Mouse (Mus musculus) liver, adult 2 months (tissue): Measurements from ENCODE around the gene Ifnlr1. TPM values are rescaled to one million over a fixed set of nuclear protein-coding genes. Genes with fewer than 3 reads are reported as not detected.
A peak's percentile ranks its signal among the peaks of the same experiment; 100 is the strongest.

Source experiments
- DNase-seq: peaks from one replicate; pipeline ENCODE4 v3.0.0-alpha.2; 2011; ENCODE audit warnings: low read depth, low spot score; ENCODE audit errors: extremely low read depth
- H3K27ac ChIP-seq: fragments of 200-500 bp; replicated peaks from 2 replicates; pipeline ENCODE4 v1.5.1; 2012; ENCODE audit warnings: low read depth, mild to moderate bottlenecking, control low read depth, inconsistent platforms, low read length; ENCODE audit not compliant: insufficient read depth
- H3K27me3 ChIP-seq: fragments of 200-500 bp; 2 replicates; pipeline ENCODE4 v1.6.1; 2012; ENCODE audit warnings: mild to moderate bottlenecking, moderate library complexity, low read length, inconsistent platforms; ENCODE audit not compliant: control insufficient read depth, insufficient read depth
- H3K36me3 ChIP-seq: fragments of 200-500 bp; 2 replicates; pipeline ENCODE4 v1.6.1; 2012; ENCODE audit warnings: low read length, inconsistent platforms; ENCODE audit not compliant: control insufficient read depth, insufficient read depth
- H3K4me1 ChIP-seq: fragments of 200-500 bp; 2 replicates; pipeline ENCODE4 v1.6.1; 2011; ENCODE audit warnings: low read length; ENCODE audit not compliant: control insufficient read depth, insufficient read depth
- H3K4me3 ChIP-seq: fragments of 200-500 bp; 2 replicates; pipeline ENCODE4 v1.5.1; 2011; ENCODE audit warnings: low read depth, mild to moderate bottlenecking, control low read depth, low read length, moderate library complexity; ENCODE audit not compliant: insufficient read depth
- H3K79me2 ChIP-seq: fragments of 200-500 bp; 2 replicates; pipeline ENCODE4 v1.6.1; 2012; ENCODE audit warnings: inconsistent platforms, mild to moderate bottlenecking, low read length, moderate library complexity; ENCODE audit not compliant: control insufficient read depth, insufficient read depth
- H3K9ac ChIP-seq: fragments of 200-500 bp; 2 replicates; pipeline ENCODE4 v1.6.1; 2012; ENCODE audit warnings: low read depth, mild to moderate bottlenecking, control low read depth, inconsistent platforms, low read length
- CTCF ChIP-seq: fragments of 200-500 bp; IDR thresholded peaks from 2 replicates; pipeline ENCODE4 v1.5.1; 2011; ENCODE audit warnings: low read depth, low read length, control low read depth
- POLR2A ChIP-seq: fragments of 200-500 bp; IDR thresholded peaks from 2 replicates; pipeline ENCODE4 v1.6.1; 2011; ENCODE audit warnings: low read length, control low read depth; ENCODE audit not compliant: insufficient read depth; ENCODE audit errors: extremely low read depth
- WGBS: fragments of 180-500 bp; shearing (Covaris S2); methylation state at CpG from one replicate; pipeline ENCODE4 v1.1.7; 2018; 5-methylcytosine and 5-hydroxymethylcytosine counted together
- polyA plus RNA-seq: library from polyadenylated mRNA; depleted of rRNA; stranded (reverse); fragments of >200 nt; gene quantifications from 2 replicates; pipeline ENCODE4 v1.2.3, GENCODE M21; 2012; rRNA removed
- total RNA-seq: library from RNA; depleted of rRNA; stranded (reverse); fragments of >200 nt; gene quantifications from 2 replicates; pipeline ENCODE4 v1.2.3, GENCODE M21; 2014; rRNA removed

The Ifnlr1 gene
- total and polyA plus RNA-seq, 2 experiments, result under 0.01 to 0.06 TPM

DNA sequence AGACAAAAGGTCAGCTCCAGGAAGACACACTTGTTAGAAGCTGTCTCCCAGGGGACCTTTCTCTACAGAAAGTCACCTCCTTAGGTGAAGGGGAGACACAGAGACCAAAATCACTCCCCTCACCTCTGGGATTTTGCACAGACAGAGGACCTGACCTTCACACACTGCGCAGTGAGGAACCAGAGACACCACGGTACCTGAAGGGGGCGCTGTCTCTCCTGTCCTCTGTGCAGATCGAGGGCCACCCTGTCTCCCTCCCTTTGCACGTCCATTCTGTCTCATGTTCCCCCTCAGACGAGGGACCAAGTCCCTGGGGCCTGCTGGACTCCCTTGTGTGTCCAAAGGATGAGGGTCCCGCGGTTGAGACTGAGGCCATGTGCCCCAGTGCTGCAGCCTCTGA lies 64.8 kb downstream of the Ifnlr1 start:
- H3K79me2 ChIP-seq, result no peaks in the 10 kb centered on the region
- peak overlapping the region; percentile 86 for H3K27ac ChIP-seq
- 88% methylated on average over 8 of the region's 8 CpGs for WGBS
- no peaks in the 10 kb centered on the region for H3K36me3 ChIP-seq
- TF ChIP-seq CTCF, result peak; percentile 32
- TF ChIP-seq POLR2A, result no peak
- no peak for DNase-seq
- H3K27me3 ChIP-seq, result no peaks in the 10 kb centered on the region
- peaks cover 26% of the 10 kb centered on the region for H3K4me1 ChIP-seq
- no peak overlapping the region for H3K9ac ChIP-seq
- no peak overlapping the region for H3K4me3 ChIP-seq

DNA sequence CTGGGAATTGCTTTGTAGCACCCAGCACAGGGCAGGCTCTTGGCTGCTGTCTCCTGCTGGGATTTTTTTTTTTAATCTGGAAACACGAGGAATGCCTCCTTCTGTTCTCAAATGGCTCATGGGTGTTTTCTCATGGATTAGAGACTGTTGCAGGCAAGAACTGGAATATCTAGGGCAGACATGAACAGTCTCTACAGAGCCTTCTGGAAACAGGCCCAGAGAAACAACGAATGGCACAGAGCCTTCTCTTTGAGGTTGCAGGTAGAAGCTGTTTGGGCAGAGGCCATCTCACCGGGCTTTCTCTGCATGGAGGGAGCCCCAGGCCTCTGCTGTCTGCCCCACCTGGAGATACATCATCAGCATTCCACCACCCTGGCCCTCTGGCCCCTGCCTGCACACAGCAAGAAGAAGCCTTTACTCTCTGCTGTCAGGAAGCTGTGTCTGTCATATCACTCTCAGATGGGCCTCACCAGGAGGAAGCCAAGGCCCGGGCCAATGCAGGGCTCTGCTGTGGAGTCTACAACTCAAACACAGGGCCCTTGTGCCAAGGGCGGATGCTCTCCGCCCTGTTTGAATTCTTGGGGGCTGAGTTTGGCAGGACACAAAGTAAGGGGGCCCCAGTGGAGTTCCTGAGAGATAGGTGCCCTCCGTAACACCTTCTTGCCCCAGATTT lies 66.2 kb downstream of the Ifnlr1 start:
- Histone ChIP-seq H3K27ac (peak overlapping the region; percentile 86), H3K36me3 (no peaks in the 10 kb centered on the region), H3K79me2 (no peaks in the 10 kb centered on the region), H3K27me3 (no peaks in the 10 kb centered on the region), H3K4me1 (peaks cover 25% of the 10 kb centered on the region), H3K4me3 (no peak overlapping the region), H3K9ac (peak overlapping the region; percentile 6; the same call in 1 of the 2 replicates)
- WGBS, result 17% methylated on average over 7 of the region's 7 CpGs
- TF ChIP-seq POLR2A, result no peak
- TF ChIP-seq CTCF, result no peak
- DNase-seq, result peak; percentile 89

DNA sequence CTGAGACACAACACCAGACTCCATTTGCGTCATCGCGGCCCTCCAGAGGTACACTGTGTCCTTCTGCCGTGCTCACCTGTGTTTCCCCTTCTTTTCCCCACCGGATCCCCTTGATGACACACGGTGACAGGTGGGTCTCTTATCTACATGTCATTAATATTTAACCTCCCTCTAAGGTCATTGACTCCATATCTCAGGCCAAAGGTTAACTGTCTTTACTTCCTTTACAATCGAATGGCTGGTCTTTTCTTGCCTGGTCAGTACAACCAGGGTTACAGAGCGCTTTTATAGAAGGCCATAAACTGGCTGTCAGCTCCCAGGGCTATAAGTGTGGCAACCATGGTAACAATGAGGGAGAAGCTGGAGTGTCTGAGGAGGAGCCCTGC lies 66.7 kb downstream of the Ifnlr1 start:
- peaks cover 25% of the 10 kb centered on the region for H3K4me1 ChIP-seq
- no peak overlapping the region for H3K4me3 ChIP-seq
- peak; percentile 90 for DNase-seq
- H3K27ac ChIP-seq, result peak overlapping the region; percentile 86
- H3K79me2 ChIP-seq, result no peaks in the 10 kb centered on the region
- H3K27me3 ChIP-seq, result no peaks in the 10 kb centered on the region
- 20% methylated on average over 8 of the region's 8 CpGs for WGBS
- no peaks in the 10 kb centered on the region for H3K36me3 ChIP-seq
- no peak for TF ChIP-seq CTCF
- no peak for TF ChIP-seq POLR2A
- H3K9ac ChIP-seq, result peak overlapping the region; percentile 13; the same call in 1 of the 2 replicates

Other genes with a start within 250 kb of the Ifnlr1 start
- gene Stpg1, start 191.5 kb upstream of the Ifnlr1 start, total RNA-seq, result not detected in 2 replicates
- not detected in 2 replicates for gene Stpg1, start 191.5 kb upstream of the Ifnlr1 start, polyA plus RNA-seq
- 5.4 and 6.6 TPM in 2 replicates for gene Nipal3, start 191.2 kb upstream of the Ifnlr1 start, total RNA-seq
- 7.5 and 7.8 TPM in 2 replicates for gene Nipal3, start 191.2 kb upstream of the Ifnlr1 start, polyA plus RNA-seq
- 0.07 and 0.09 TPM in 2 replicates for gene Grhl3, start 112.7 kb upstream of the Ifnlr1 start, total RNA-seq
- 0.04 and 0.06 TPM in 2 replicates for gene Grhl3, start 112.7 kb upstream of the Ifnlr1 start, polyA plus RNA-seq
- 1.4 and 1.7 TPM in 2 replicates for gene Il22ra1, start 41.9 kb downstream of the Ifnlr1 start, total RNA-seq
- gene Il22ra1, start 41.9 kb downstream of the Ifnlr1 start, polyA plus RNA-seq, result 4.1 and 4.5 TPM in 2 replicates
- under 0.01 and 0.46 TPM in 2 replicates for gene Myom3, start 73.4 kb downstream of the Ifnlr1 start, total RNA-seq
- gene Myom3, start 73.4 kb downstream of the Ifnlr1 start, polyA plus RNA-seq, result 0.09 and 0.12 TPM in 2 replicates
- gene Srsf10, start 169.5 kb downstream of the Ifnlr1 start, total RNA-seq, result 32.9 and 37.0 TPM in 2 replicates
- 31.3 and 36.4 TPM in 2 replicates for gene Srsf10, start 169.5 kb downstream of the Ifnlr1 start, polyA plus RNA-seq
- gene Pnrc2, start 187.6 kb downstream of the Ifnlr1 start, total RNA-seq, result 37.3 and 56.5 TPM in 2 replicates
- 6.7 and 12.2 TPM in 2 replicates for gene Pnrc2, start 187.6 kb downstream of the Ifnlr1 start, polyA plus RNA-seq
- gene Cnr2, start 209.1 kb downstream of the Ifnlr1 start, total RNA-seq, result 3.0 and 3.9 TPM in 2 replicates
- 1.4 and 2.1 TPM in 2 replicates for gene Cnr2, start 209.1 kb downstream of the Ifnlr1 start, polyA plus RNA-seq
- 45.7 and 46.4 TPM in 2 replicates for gene Fuca1, start 234.4 kb downstream of the Ifnlr1 start, total RNA-seq
- 54.9 and 58.7 TPM in 2 replicates for gene Fuca1, start 234.4 kb downstream of the Ifnlr1 start, polyA plus RNA-seq